Mouse (Mus musculus): ENCODE data around the gene Rab40b. TPM values are rescaled to one million over a fixed set of nuclear protein-coding genes. Genes with fewer than 3 reads are reported as not detected.
A peak's percentile ranks its signal among the peaks of the same experiment; 100 is the strongest.

Gene Rab40b
- polyA plus RNA-seq, 1 experiment from 2014 or later, result 11.4 TPM

GRCm38 (mm10) chr11:121417971-121418370 is 29.9 kb upstream of the Rab40b start:
- Histone ChIP-seq H3K9ac (no peak overlapping the region), H3K4me1 (replicated peaks; ENCODE audit: control insufficient read depth, insufficient read depth, low read length) (peaks cover 7% of the 10 kb centered on the region), H3K27me3 (ENCODE audit: control insufficient read depth, insufficient read depth, low read length) (no peaks in the 10 kb centered on the region), H3K4me3 (replicated peaks; ENCODE audit: low read length) (no peak overlapping the region), H3K9me3 (ENCODE audit: control insufficient read depth, low read length) (no peaks in the 10 kb centered on the region), H3K36me3 (replicated peaks; ENCODE audit: control insufficient read depth, insufficient read depth) (no peaks in the 10 kb centered on the region), H3K4me2 (replicated peaks) (no peak overlapping the region), H3K27ac (no peak overlapping the region)
- DNase-seq (ENCODE audit: low spot score) (no peak), ATAC-seq (ENCODE audit: low FRiP score) (no peak)
- WGBS, result 89% methylated on average over 5 of the region's 5 CpGs

- WGBS, result 79% methylated on average over 5 of the region's 5 CpGs
- H3K36me3 ChIP-seq (replicated peaks; ENCODE audit: control insufficient read depth, insufficient read depth), result no peaks in the 10 kb centered on the region
- H3K27ac ChIP-seq, result no peak overlapping the region
- H3K4me2 ChIP-seq (replicated peaks), result no peak overlapping the region
- ATAC-seq (ENCODE audit: low FRiP score) (no peak), DNase-seq (ENCODE audit: low spot score) (no peak)
- no peaks in the 10 kb centered on the region for H3K27me3 ChIP-seq (ENCODE audit: control insufficient read depth, insufficient read depth, low read length)
- no peaks in the 10 kb centered on the region for H3K9me3 ChIP-seq (ENCODE audit: control insufficient read depth, low read length)
- H3K9ac ChIP-seq, result no peak overlapping the region
- H3K4me1 ChIP-seq (replicated peaks; ENCODE audit: control insufficient read depth, insufficient read depth, low read length), result no peaks in the 10 kb centered on the region
- H3K4me3 ChIP-seq (replicated peaks; ENCODE audit: low read length), result no peak overlapping the region
Measured at GRCm38 (mm10) chr11:121415351-121415750, 27.3 kb upstream of the Rab40b start.

GRCm38 (mm10) chr11:121414762-121415161 is 26.7 kb upstream of the Rab40b start:
- DNase-seq (ENCODE audit: low spot score) (no peak), ATAC-seq (ENCODE audit: low FRiP score) (no peak)
- Histone ChIP-seq H3K27me3 (ENCODE audit: control insufficient read depth, insufficient read depth, low read length) (no peaks in the 10 kb centered on the region), H3K4me1 (replicated peaks; ENCODE audit: control insufficient read depth, insufficient read depth, low read length) (no peaks in the 10 kb centered on the region), H3K4me3 (replicated peaks; ENCODE audit: low read length) (no peak overlapping the region), H3K36me3 (replicated peaks; ENCODE audit: control insufficient read depth, insufficient read depth) (no peaks in the 10 kb centered on the region), H3K9me3 (ENCODE audit: control insufficient read depth, low read length) (no peaks in the 10 kb centered on the region), H3K9ac (no peak overlapping the region), H3K27ac (no peak overlapping the region), H3K4me2 (replicated peaks) (no peak overlapping the region)
- 90% methylated on average over 5 of the region's 5 CpGs for WGBS

- no peak overlapping the region for H3K4me2 ChIP-seq (replicated peaks)
- H3K4me3 ChIP-seq (replicated peaks; ENCODE audit: low read length), result no peak overlapping the region
- WGBS, result 74% methylated on average over 3 of the region's 3 CpGs
- H3K27me3 ChIP-seq (ENCODE audit: control insufficient read depth, insufficient read depth, low read length), result no peaks in the 10 kb centered on the region
- ATAC-seq (ENCODE audit: low FRiP score) (no peak), DNase-seq (ENCODE audit: low spot score) (no peak)
- no peaks in the 10 kb centered on the region for H3K4me1 ChIP-seq (replicated peaks; ENCODE audit: control insufficient read depth, insufficient read depth, low read length)
- H3K9ac ChIP-seq, result no peak overlapping the region
- no peaks in the 10 kb centered on the region for H3K36me3 ChIP-seq (replicated peaks; ENCODE audit: control insufficient read depth, insufficient read depth)
- no peaks in the 10 kb centered on the region for H3K9me3 ChIP-seq (ENCODE audit: control insufficient read depth, low read length)
- H3K27ac ChIP-seq, result no peak overlapping the region
Measured at GRCm38 (mm10) chr11:121407366-121408155, 19.5 kb upstream of the Rab40b start.

- no peak overlapping the region for H3K9ac ChIP-seq
- ATAC-seq (ENCODE audit: low FRiP score), result no peak
- H3K27me3 ChIP-seq (ENCODE audit: control insufficient read depth, insufficient read depth, low read length), result no peaks in the 10 kb centered on the region
- DNase-seq (ENCODE audit: low spot score), result no peak
- no peak overlapping the region for H3K4me3 ChIP-seq (replicated peaks; ENCODE audit: low read length)
- no peak overlapping the region for H3K4me2 ChIP-seq (replicated peaks)
- no peaks in the 10 kb centered on the region for H3K4me1 ChIP-seq (replicated peaks; ENCODE audit: control insufficient read depth, insufficient read depth, low read length)
- H3K36me3 ChIP-seq (replicated peaks; ENCODE audit: control insufficient read depth, insufficient read depth), result no peaks in the 10 kb centered on the region
- 94% methylated on average over 3 of the region's 3 CpGs for WGBS
- H3K27ac ChIP-seq, result no peak overlapping the region
- H3K9me3 ChIP-seq (ENCODE audit: control insufficient read depth, low read length), result no peaks in the 10 kb centered on the region
Measured at GRCm38 (mm10) chr11:121392405-121392804, 4.4 kb upstream of the Rab40b start.

GRCm38 (mm10) chr11:121390793-121391192 is 2.7 kb upstream of the Rab40b start:
- no peaks in the 10 kb centered on the region for H3K4me1 ChIP-seq (replicated peaks; ENCODE audit: control insufficient read depth, insufficient read depth, low read length)
- DNase-seq (ENCODE audit: low spot score), result no peak
- 70% methylated on average over 3 of the region's 3 CpGs for WGBS
- no peaks in the 10 kb centered on the region for H3K27me3 ChIP-seq (ENCODE audit: control insufficient read depth, insufficient read depth, low read length)
- H3K9ac ChIP-seq, result no peak overlapping the region
- no peak for ATAC-seq (ENCODE audit: low FRiP score)
- no peak overlapping the region for H3K4me3 ChIP-seq (replicated peaks; ENCODE audit: low read length)
- H3K36me3 ChIP-seq (replicated peaks; ENCODE audit: control insufficient read depth, insufficient read depth), result no peaks in the 10 kb centered on the region
- no peak overlapping the region for H3K4me2 ChIP-seq (replicated peaks)
- no peak overlapping the region for H3K27ac ChIP-seq
- no peaks in the 10 kb centered on the region for H3K9me3 ChIP-seq (ENCODE audit: control insufficient read depth, low read length)

GRCm38 (mm10) chr11:121388554-121388945 is 499 bp upstream of the Rab40b start:
- no peaks in the 10 kb centered on the region for H3K27me3 ChIP-seq (ENCODE audit: control insufficient read depth, insufficient read depth, low read length)
- H3K9me3 ChIP-seq (ENCODE audit: control insufficient read depth, low read length), result no peaks in the 10 kb centered on the region
- H3K36me3 ChIP-seq (replicated peaks; ENCODE audit: control insufficient read depth, insufficient read depth), result no peaks in the 10 kb centered on the region
- H3K4me2 ChIP-seq (replicated peaks), result peak overlapping the region; percentile 69
- 11% methylated on average over 6 of the region's 6 CpGs for WGBS
- DNase-seq (ENCODE audit: low spot score) (no peak), ATAC-seq (ENCODE audit: low FRiP score) (peak; percentile 39)
- H3K4me1 ChIP-seq (replicated peaks; ENCODE audit: control insufficient read depth, insufficient read depth, low read length), result no peaks in the 10 kb centered on the region
- H3K4me3 ChIP-seq (replicated peaks; ENCODE audit: low read length), result peak overlapping the region; percentile 57
- H3K9ac ChIP-seq, result no peak overlapping the region
- no peak overlapping the region for H3K27ac ChIP-seq

- H3K4me3 ChIP-seq (replicated peaks; ENCODE audit: low read length), result no peak overlapping the region
- H3K27me3 ChIP-seq (ENCODE audit: control insufficient read depth, insufficient read depth, low read length), result no peaks in the 10 kb centered on the region
- no peak overlapping the region for H3K9ac ChIP-seq
- ATAC-seq (ENCODE audit: low FRiP score), result no peak
- no peak for DNase-seq (ENCODE audit: low spot score)
- no peaks in the 10 kb centered on the region for H3K36me3 ChIP-seq (replicated peaks; ENCODE audit: control insufficient read depth, insufficient read depth)
- no peaks in the 10 kb centered on the region for H3K9me3 ChIP-seq (ENCODE audit: control insufficient read depth, low read length)
- H3K27ac ChIP-seq, result no peak overlapping the region
- WGBS, result 12% methylated on average over 6 of the region's 6 CpGs
- no peak overlapping the region for H3K4me2 ChIP-seq (replicated peaks)
- no peaks in the 10 kb centered on the region for H3K4me1 ChIP-seq (replicated peaks; ENCODE audit: control insufficient read depth, insufficient read depth, low read length)
Measured at GRCm38 (mm10) chr11:121380294-121380693, 7.8 kb downstream of the Rab40b start.

- Histone ChIP-seq H3K9me3 (ENCODE audit: control insufficient read depth, low read length) (no peaks in the 10 kb centered on the region), H3K9ac (no peak overlapping the region), H3K4me1 (replicated peaks; ENCODE audit: control insufficient read depth, insufficient read depth, low read length) (no peaks in the 10 kb centered on the region), H3K4me3 (replicated peaks; ENCODE audit: low read length) (no peak overlapping the region), H3K27ac (no peak overlapping the region), H3K27me3 (ENCODE audit: control insufficient read depth, insufficient read depth, low read length) (no peaks in the 10 kb centered on the region), H3K4me2 (replicated peaks) (no peak overlapping the region), H3K36me3 (replicated peaks; ENCODE audit: control insufficient read depth, insufficient read depth) (no peaks in the 10 kb centered on the region)
- DNase-seq (ENCODE audit: low spot score) (no peak), ATAC-seq (ENCODE audit: low FRiP score) (no peak)
Measured at GRCm38 (mm10) chr11:121378644-121379043, 9.4 kb downstream of the Rab40b start.

GRCm38 (mm10) chr11:121373305-121373704 is 14.7 kb downstream of the Rab40b start:
- ATAC-seq (ENCODE audit: low FRiP score) (no peak), DNase-seq (ENCODE audit: low spot score) (no peak)
- Histone ChIP-seq H3K9me3 (ENCODE audit: control insufficient read depth, low read length) (no peaks in the 10 kb centered on the region), H3K4me3 (replicated peaks; ENCODE audit: low read length) (no peak overlapping the region), H3K4me1 (replicated peaks; ENCODE audit: control insufficient read depth, insufficient read depth, low read length) (no peaks in the 10 kb centered on the region), H3K27me3 (ENCODE audit: control insufficient read depth, insufficient read depth, low read length) (no peaks in the 10 kb centered on the region), H3K4me2 (replicated peaks) (no peak overlapping the region), H3K9ac (no peak overlapping the region), H3K36me3 (replicated peaks; ENCODE audit: control insufficient read depth, insufficient read depth) (no peaks in the 10 kb centered on the region), H3K27ac (no peak overlapping the region)
- 76% methylated on average over 6 of the region's 6 CpGs for WGBS
